Mouse (Mus musculus): Measurements from ENCODE around the gene Rnf213. TPM values are rescaled to one million over a fixed set of nuclear protein-coding genes. Genes with fewer than 3 reads are reported as not detected.

Gene Rnf213
- polyA plus RNA-seq, 1 experiment = 16.7 TPM

- Histone ChIP-seq H3K79me2 (ENCODE audit: control insufficient read depth, insufficient read depth) (no peaks in the 10 kb centered on the region), H3K36me3 (ENCODE audit: control insufficient read depth, insufficient read depth) (no peaks in the 10 kb centered on the region), H3ac (ENCODE audit: control insufficient read depth, insufficient read length) (no peak overlapping the region), H3K27me3 (ENCODE audit: control insufficient read depth, insufficient read depth, insufficient read length) (no peaks in the 10 kb centered on the region), H3K4me2 (ENCODE audit: low read depth) (no peak overlapping the region), H3K4me3 (no peak overlapping the region)
- TF ChIP-seq MYOD1 (IDR thresholded peaks at IDR 0.05; ENCODE audit: control insufficient read depth in 1 of 3, insufficient read length in 2 of 3, low read depth in 2 of 3) (no peak), E2F4 (IDR thresholded peaks at IDR 0.05; ENCODE audit: insufficient read depth) (no peak), CEBPB (IDR thresholded peaks at IDR 0.05; ENCODE audit: insufficient read depth, poor library complexity, severe bottlenecking) (no peak), SRF (IDR thresholded peaks at IDR 0.05; ENCODE audit: control insufficient read depth, insufficient read length, low read depth) (no peak), USF1 (IDR thresholded peaks at IDR 0.05; ENCODE audit: low read depth) (no peak), REST (IDR thresholded peaks at IDR 0.05; ENCODE audit: insufficient read depth, insufficient read length) (no peak), POLR2AphosphoS2 (IDR thresholded peaks at IDR 0.05; ENCODE audit: insufficient read length, low read depth) (no peak), TCF3 (IDR thresholded peaks at IDR 0.05; ENCODE audit: insufficient read length, low read depth) (no peak), MAX (IDR thresholded peaks at IDR 0.05; ENCODE audit: low read depth) (no peak), TCF12 (IDR thresholded peaks at IDR 0.05; ENCODE audit: insufficient read depth, poor library complexity, severe bottlenecking) (no peak), MYOG (IDR thresholded peaks at IDR 0.05; ENCODE audit: control insufficient read depth in 1 of 3, insufficient read depth in 1 of 3, insufficient read length in 2 of 3, low read depth in 2 of 3) (no peak), POLR2A (IDR thresholded peaks at IDR 0.05; ENCODE audit: insufficient read length, low read depth) (no peak)
Observed at GRCm38 (mm10) chr11:119521920-119522710, 129.2 kb downstream of the Rnf213 start.

GRCm38 (mm10) chr11:119522779-119523178 lies 129.9 kb downstream of the Rnf213 start:
- TF ChIP-seq MYOD1 (IDR thresholded peaks at IDR 0.05; ENCODE audit: control insufficient read depth in 1 of 3, insufficient read length in 2 of 3, low read depth in 2 of 3) (no peak), USF1 (IDR thresholded peaks at IDR 0.05; ENCODE audit: low read depth) (peak; percentile 2), POLR2AphosphoS2 (IDR thresholded peaks at IDR 0.05; ENCODE audit: insufficient read length, low read depth) (no peak), MYOG (IDR thresholded peaks at IDR 0.05; ENCODE audit: control insufficient read depth in 1 of 3, insufficient read depth in 1 of 3, insufficient read length in 2 of 3, low read depth in 2 of 3) (peak in 1 of 3 experiments; percentile 5)
- Histone ChIP-seq H3K27me3 (ENCODE audit: control insufficient read depth, insufficient read depth, insufficient read length) (no peaks in the 10 kb centered on the region), H3ac (ENCODE audit: control insufficient read depth, insufficient read length) (no peak overlapping the region), H3K79me2 (ENCODE audit: control insufficient read depth, insufficient read depth) (no peaks in the 10 kb centered on the region), H3K36me3 (ENCODE audit: control insufficient read depth, insufficient read depth) (no peaks in the 10 kb centered on the region), H3K4me2 (ENCODE audit: low read depth) (no peak overlapping the region), H3K4me3 (no peak overlapping the region)

GRCm38 (mm10) chr11:119523392-119523791 lies 130.5 kb downstream of the Rnf213 start:
- no peaks in the 10 kb centered on the region for H3K79me2 ChIP-seq (ENCODE audit: control insufficient read depth, insufficient read depth)
- H3K4me3 ChIP-seq = no peak overlapping the region
- H3K4me2 ChIP-seq (ENCODE audit: low read depth) = no peak overlapping the region
- no peak overlapping the region for H3ac ChIP-seq (ENCODE audit: control insufficient read depth, insufficient read length)
- no peaks in the 10 kb centered on the region for H3K27me3 ChIP-seq (ENCODE audit: control insufficient read depth, insufficient read depth, insufficient read length)
- H3K36me3 ChIP-seq (ENCODE audit: control insufficient read depth, insufficient read depth) = no peaks in the 10 kb centered on the region
- TF ChIP-seq MYOD1 (IDR thresholded peaks at IDR 0.05; ENCODE audit: control insufficient read depth in 1 of 3, insufficient read length in 2 of 3, low read depth in 2 of 3) (no peak), MAX (IDR thresholded peaks at IDR 0.05; ENCODE audit: low read depth) (no peak), USF1 (IDR thresholded peaks at IDR 0.05; ENCODE audit: low read depth) (no peak), TCF12 (IDR thresholded peaks at IDR 0.05; ENCODE audit: insufficient read depth, poor library complexity, severe bottlenecking) (no peak), TCF3 (IDR thresholded peaks at IDR 0.05; ENCODE audit: insufficient read length, low read depth) (no peak), SRF (IDR thresholded peaks at IDR 0.05; ENCODE audit: control insufficient read depth, insufficient read length, low read depth) (no peak), POLR2A (IDR thresholded peaks at IDR 0.05; ENCODE audit: insufficient read length, low read depth) (no peak)

DNA sequence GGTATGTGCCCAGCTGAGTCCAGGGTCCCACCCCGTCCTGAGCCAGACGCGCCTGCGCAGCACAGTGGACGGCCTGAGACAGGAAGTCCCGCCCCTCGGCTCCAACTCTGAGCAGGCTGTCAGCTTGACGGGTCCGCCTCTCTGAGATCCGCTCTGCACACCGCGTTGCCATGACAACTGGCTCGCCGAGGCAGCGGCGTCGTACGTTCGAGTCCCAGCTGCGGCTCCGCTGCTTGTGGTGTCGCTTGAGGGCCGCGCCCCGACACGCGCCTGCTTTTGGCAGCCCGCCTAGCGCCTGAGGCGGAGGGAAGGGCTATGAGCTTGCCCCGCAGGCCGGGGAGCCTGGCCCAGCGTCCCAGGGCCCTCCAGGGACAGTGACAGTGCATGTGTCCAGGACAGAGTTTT lies 131.6 kb downstream of the Rnf213 start:
- Histone ChIP-seq H3ac (ENCODE audit: control insufficient read depth, insufficient read length) (no peak overlapping the region), H3K4me2 (ENCODE audit: low read depth) (peak overlapping the region; percentile 55), H3K4me3 (no peak overlapping the region), H3K79me2 (ENCODE audit: control insufficient read depth, insufficient read depth) (no peaks in the 10 kb centered on the region), H3K27me3 (ENCODE audit: control insufficient read depth, insufficient read depth, insufficient read length) (no peaks in the 10 kb centered on the region), H3K36me3 (ENCODE audit: control insufficient read depth, insufficient read depth) (no peaks in the 10 kb centered on the region)
- TF ChIP-seq TCF12 (IDR thresholded peaks at IDR 0.05; ENCODE audit: insufficient read depth, poor library complexity, severe bottlenecking) (no peak), MYOD1 (IDR thresholded peaks at IDR 0.05; ENCODE audit: control insufficient read depth in 1 of 3, insufficient read length in 2 of 3, low read depth in 2 of 3) (peak in 2 of 3 experiments; percentile 23 to 28), CEBPB (IDR thresholded peaks at IDR 0.05; ENCODE audit: insufficient read depth, poor library complexity, severe bottlenecking) (no peak), USF1 (IDR thresholded peaks at IDR 0.05; ENCODE audit: low read depth) (no peak), POLR2A (IDR thresholded peaks at IDR 0.05; ENCODE audit: insufficient read length, low read depth) (peak; percentile 25)
